Mouse (Mus musculus) lung, postnatal 0 days (tissue): Measurements from ENCODE around the gene Nkd1.

Experiments used
- CTCF ChIP-seq: IDR thresholded peaks from 2 replicates; pipeline ENCODE4 v1.5.1; 2016; ENCODE audit warnings: antibody characterized with exemption, mild to moderate bottlenecking
- EP300 ChIP-seq: IDR thresholded peaks from 2 replicates; pipeline ENCODE4 v1.6.1; 2016; ENCODE audit warnings: antibody characterized with exemption, mild to moderate bottlenecking, control low read depth

DNA sequence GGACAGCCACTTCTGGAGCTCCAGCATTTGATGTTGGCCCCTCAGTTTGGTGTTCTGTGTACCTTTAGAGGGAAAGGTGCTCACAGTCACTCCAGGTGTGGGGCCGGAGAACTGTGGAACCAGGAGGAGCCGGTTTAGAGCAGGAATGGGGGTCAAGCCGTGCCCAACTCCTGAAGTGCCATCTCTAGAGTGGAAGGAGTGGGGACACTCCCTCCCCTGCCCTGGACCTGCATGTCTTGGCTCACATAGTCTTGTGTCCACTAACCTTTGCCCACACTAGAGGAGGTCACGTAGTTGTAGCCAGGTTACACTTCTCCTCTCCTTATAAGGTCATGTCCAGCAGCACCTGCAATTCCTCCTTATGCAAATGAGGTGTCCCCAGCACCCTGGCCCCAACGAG, 14.2 kb upstream of the Nkd1 start:
- TF ChIP-seq CTCF: no peak
- TF ChIP-seq EP300: peak; percentile 61
